Mouse (Mus musculus): Measurements from ENCODE around the gene 1700012B07Rik. TPM values are rescaled to one million over a fixed set of nuclear protein-coding genes. Genes with fewer than 3 reads are reported as not detected.
A peak's percentile ranks its signal among the peaks of the same experiment; 100 is the strongest.

Gene 1700012B07Rik
- polyA plus RNA-seq, 1 experiment from 2014 or later = not detected

- H3K27ac ChIP-seq = peak overlapping the region; percentile 93
- no peaks in the 10 kb centered on the region for H3K79me2 ChIP-seq (ENCODE audit: inconsistent target)
- WGBS (ENCODE audit: missing documents) = 4% methylated on average over 9 of the region's 10 CpGs
- H3K4me3 ChIP-seq (ENCODE audit: inconsistent target) = peak overlapping the region; percentile 26
- H3K36me3 ChIP-seq (ENCODE audit: inconsistent target) = no peaks in the 10 kb centered on the region
Observed at GRCm38 (mm10) chr11:109860508-109860907, 32.7 kb upstream of the 1700012B07Rik start.

GRCm38 (mm10) chr11:109859939-109860469 is 32.2 kb upstream of the 1700012B07Rik start:
- Histone ChIP-seq H3K4me3 (ENCODE audit: inconsistent target) (peak overlapping the region; percentile 26), H3K27ac (peak overlapping the region; percentile 93), H3K79me2 (ENCODE audit: inconsistent target) (no peaks in the 10 kb centered on the region), H3K36me3 (ENCODE audit: inconsistent target) (no peaks in the 10 kb centered on the region)
- WGBS (ENCODE audit: missing documents) = 9% methylated on average over 14 of the region's 14 CpGs

- no peaks in the 10 kb centered on the region for H3K36me3 ChIP-seq (ENCODE audit: inconsistent target)
- no peak overlapping the region for H3K4me3 ChIP-seq (ENCODE audit: inconsistent target)
- H3K27ac ChIP-seq = peak overlapping the region; percentile 93
- no peaks in the 10 kb centered on the region for H3K79me2 ChIP-seq (ENCODE audit: inconsistent target)
- 85% methylated on average over 4 of the region's 4 CpGs for WGBS (ENCODE audit: missing documents)
Observed at GRCm38 (mm10) chr11:109859441-109859840, 31.6 kb upstream of the 1700012B07Rik start.

GRCm38 (mm10) chr11:109857086-109857485 is 29.2 kb upstream of the 1700012B07Rik start:
- 86% methylated on average over 10 of the region's 10 CpGs for WGBS (ENCODE audit: missing documents)
- Histone ChIP-seq H3K4me3 (ENCODE audit: inconsistent target) (no peak overlapping the region), H3K36me3 (ENCODE audit: inconsistent target) (no peaks in the 10 kb centered on the region), H3K27ac (no peak overlapping the region), H3K79me2 (ENCODE audit: inconsistent target) (no peaks in the 10 kb centered on the region)

GRCm38 (mm10) chr11:109854056-109854455 is 26.2 kb upstream of the 1700012B07Rik start:
- no peak overlapping the region for H3K27ac ChIP-seq
- 89% methylated on average over 8 of the region's 8 CpGs for WGBS (ENCODE audit: missing documents)
- H3K79me2 ChIP-seq (ENCODE audit: inconsistent target) = no peaks in the 10 kb centered on the region
- H3K4me3 ChIP-seq (ENCODE audit: inconsistent target) = no peak overlapping the region
- H3K36me3 ChIP-seq (ENCODE audit: inconsistent target) = no peaks in the 10 kb centered on the region

GRCm38 (mm10) chr11:109853228-109853966 is 25.6 kb upstream of the 1700012B07Rik start:
- no peaks in the 10 kb centered on the region for H3K36me3 ChIP-seq (ENCODE audit: inconsistent target)

GRCm38 (mm10) chr11:109851996-109852395 is 24.1 kb upstream of the 1700012B07Rik start:
- H3K27ac ChIP-seq = no peak overlapping the region
- H3K36me3 ChIP-seq (ENCODE audit: inconsistent target) = no peaks in the 10 kb centered on the region
- H3K4me3 ChIP-seq (ENCODE audit: inconsistent target) = no peak overlapping the region
- H3K79me2 ChIP-seq (ENCODE audit: inconsistent target) = no peaks in the 10 kb centered on the region
- WGBS (ENCODE audit: missing documents) = 93% methylated on average over 4 of the region's 4 CpGs

More at GRCm38 (mm10) chr11:109853228-109853966, 25.6 kb upstream of the 1700012B07Rik start:
- H3K4me3 ChIP-seq (ENCODE audit: inconsistent target) = no peak overlapping the region
- WGBS (ENCODE audit: missing documents) = 80% methylated on average over 17 of the region's 17 CpGs
- no peaks in the 10 kb centered on the region for H3K79me2 ChIP-seq (ENCODE audit: inconsistent target)
- H3K27ac ChIP-seq = no peak overlapping the region

GRCm38 (mm10) chr11:109846343-109846742 is 18.5 kb upstream of the 1700012B07Rik start:
- 100% methylated on average over 7 of the region's 7 CpGs for WGBS (ENCODE audit: missing documents)
- no peaks in the 10 kb centered on the region for H3K36me3 ChIP-seq (ENCODE audit: inconsistent target)
- H3K79me2 ChIP-seq (ENCODE audit: inconsistent target) = no peaks in the 10 kb centered on the region
- H3K27ac ChIP-seq = no peak overlapping the region
- no peak overlapping the region for H3K4me3 ChIP-seq (ENCODE audit: inconsistent target)

- no peaks in the 10 kb centered on the region for H3K36me3 ChIP-seq (ENCODE audit: inconsistent target)
- H3K79me2 ChIP-seq (ENCODE audit: inconsistent target) = no peaks in the 10 kb centered on the region
- no peak overlapping the region for H3K27ac ChIP-seq
- no peak overlapping the region for H3K4me3 ChIP-seq (ENCODE audit: inconsistent target)
- 54% methylated on average over 4 of the region's 4 CpGs for WGBS (ENCODE audit: missing documents)
Observed at GRCm38 (mm10) chr11:109845601-109846000, 17.8 kb upstream of the 1700012B07Rik start.

- H3K79me2 ChIP-seq (ENCODE audit: inconsistent target) = no peaks in the 10 kb centered on the region
- WGBS (ENCODE audit: missing documents) = 78% methylated on average over 5 of the region's 5 CpGs
- no peaks in the 10 kb centered on the region for H3K36me3 ChIP-seq (ENCODE audit: inconsistent target)
- H3K4me3 ChIP-seq (ENCODE audit: inconsistent target) = no peak overlapping the region
- no peak overlapping the region for H3K27ac ChIP-seq
Observed at GRCm38 (mm10) chr11:109844466-109844865, 16.6 kb upstream of the 1700012B07Rik start.

GRCm38 (mm10) chr11:109830368-109830767 is 2.5 kb upstream of the 1700012B07Rik start:
- no peak overlapping the region for H3K4me3 ChIP-seq (ENCODE audit: inconsistent target)
- H3K79me2 ChIP-seq (ENCODE audit: inconsistent target) = no peaks in the 10 kb centered on the region
- WGBS (ENCODE audit: missing documents) = 94% methylated on average over 5 of the region's 5 CpGs
- H3K27ac ChIP-seq = no peak overlapping the region
- no peaks in the 10 kb centered on the region for H3K36me3 ChIP-seq (ENCODE audit: inconsistent target)

- no peaks in the 10 kb centered on the region for H3K79me2 ChIP-seq (ENCODE audit: inconsistent target)
- H3K36me3 ChIP-seq (ENCODE audit: inconsistent target) = no peaks in the 10 kb centered on the region
- H3K27ac ChIP-seq = no peak overlapping the region
- 45% methylated on average over 6 of the region's 6 CpGs for WGBS (ENCODE audit: missing documents)
- no peak overlapping the region for H3K4me3 ChIP-seq (ENCODE audit: inconsistent target)
Observed at GRCm38 (mm10) chr11:109822280-109822679, 5.6 kb downstream of the 1700012B07Rik start.

- Histone ChIP-seq H3K79me2 (ENCODE audit: inconsistent target) (no peaks in the 10 kb centered on the region), H3K4me3 (ENCODE audit: inconsistent target) (no peak overlapping the region), H3K27ac (no peak overlapping the region), H3K36me3 (ENCODE audit: inconsistent target) (no peaks in the 10 kb centered on the region)
- 94% methylated on average over 3 of the region's 3 CpGs for WGBS (ENCODE audit: missing documents)
Observed at GRCm38 (mm10) chr11:109817405-109817804, 10.4 kb downstream of the 1700012B07Rik start.

- 84% methylated on average over 1 of the region's 1 CpGs for WGBS (ENCODE audit: missing documents)
- Histone ChIP-seq H3K79me2 (ENCODE audit: inconsistent target) (no peaks in the 10 kb centered on the region), H3K4me3 (ENCODE audit: inconsistent target) (no peak overlapping the region), H3K36me3 (ENCODE audit: inconsistent target) (no peaks in the 10 kb centered on the region), H3K27ac (no peak overlapping the region)
Observed at GRCm38 (mm10) chr11:109816911-109817310, 10.9 kb downstream of the 1700012B07Rik start.

GRCm38 (mm10) chr11:109811721-109812120 is 16.1 kb downstream of the 1700012B07Rik start:
- H3K36me3 ChIP-seq (ENCODE audit: inconsistent target) = no peaks in the 10 kb centered on the region
- WGBS (ENCODE audit: missing documents) = 92% methylated on average over 2 of the region's 2 CpGs
- no peak overlapping the region for H3K4me3 ChIP-seq (ENCODE audit: inconsistent target)
- no peaks in the 10 kb centered on the region for H3K79me2 ChIP-seq (ENCODE audit: inconsistent target)
- no peak overlapping the region for H3K27ac ChIP-seq

Data from macrophage (primary cell).